Mouse (Mus musculus): ENCODE results near the gene Epha2. TPM values are rescaled to one million over a fixed set of nuclear protein-coding genes. Genes with fewer than 3 reads are reported as not detected.

The Epha2 gene
- polyA plus RNA-seq, 1 experiment from 2014 or later, result 1.6 TPM

- Histone ChIP-seq H3K27ac (no peak overlapping the region), H3K4me3 (no peak overlapping the region), H3K36me3 (replicated peaks) (no peaks in the 10 kb centered on the region), H3K9me3 (no peaks in the 10 kb centered on the region), H3K4me1 (peaks cover 21% of the 10 kb centered on the region), H3K4me2 (no peak overlapping the region), H3K9ac (no peak overlapping the region), H3K27me3 (replicated peaks) (peaks cover 3% of the 10 kb centered on the region; the same call in 1 of the 2 replicates)
- ATAC-seq (replicated peaks), result no peak
- 60% methylated on average over 15 of the region's 15 CpGs for WGBS
These were observed 30.7 kb upstream of the Epha2 start for GRCm38 (mm10) chr4:141270201-141270940.

GRCm38 (mm10) chr4:141271228-141271627, 29.8 kb upstream of the Epha2 start:
- Histone ChIP-seq H3K27ac (no peak overlapping the region), H3K27me3 (replicated peaks) (peaks cover 3% of the 10 kb centered on the region; the same call in 1 of the 2 replicates), H3K9me3 (no peaks in the 10 kb centered on the region), H3K4me1 (peaks cover 21% of the 10 kb centered on the region), H3K9ac (no peak overlapping the region), H3K36me3 (replicated peaks) (no peaks in the 10 kb centered on the region), H3K4me3 (no peak overlapping the region), H3K4me2 (no peak overlapping the region)
- WGBS, result 82% methylated on average over 7 of the region's 7 CpGs
- ATAC-seq (replicated peaks), result no peak

DNA sequence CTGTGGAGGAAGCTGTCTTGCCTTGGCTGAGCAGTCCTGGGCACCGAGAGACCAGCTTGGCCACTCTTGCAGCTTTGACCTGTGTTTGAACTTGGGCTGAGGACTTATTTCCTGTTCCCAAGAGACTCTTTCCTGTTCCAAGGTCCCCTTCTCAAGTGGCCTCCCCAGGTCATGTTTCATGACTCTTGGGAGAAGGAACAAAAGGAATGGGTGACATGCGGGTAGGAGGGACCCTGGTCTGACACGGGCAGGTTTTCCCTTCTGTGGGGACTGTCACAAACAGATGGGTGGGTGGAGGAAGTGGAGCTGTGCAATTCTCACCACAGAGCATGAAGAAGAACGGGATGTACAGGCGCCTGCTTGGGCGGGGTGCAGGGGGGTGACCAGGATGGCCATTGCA, 29.3 kb upstream of the Epha2 start:
- no peak overlapping the region for H3K9ac ChIP-seq
- no peak overlapping the region for H3K4me3 ChIP-seq
- 93% methylated on average over 6 of the region's 6 CpGs for WGBS
- peaks cover 3% of the 10 kb centered on the region; the same call in 1 of the 2 replicates for H3K27me3 ChIP-seq (replicated peaks)
- no peaks in the 10 kb centered on the region for H3K36me3 ChIP-seq (replicated peaks)
- H3K4me2 ChIP-seq, result no peak overlapping the region
- peaks cover 21% of the 10 kb centered on the region for H3K4me1 ChIP-seq
- H3K27ac ChIP-seq, result no peak overlapping the region
- no peaks in the 10 kb centered on the region for H3K9me3 ChIP-seq
- no peak for ATAC-seq (replicated peaks)

GRCm38 (mm10) chr4:141272878-141273277, 28.2 kb upstream of the Epha2 start:
- Histone ChIP-seq H3K9ac (no peak overlapping the region), H3K27ac (no peak overlapping the region), H3K4me1 (peaks cover 21% of the 10 kb centered on the region), H3K27me3 (replicated peaks) (peaks cover 3% of the 10 kb centered on the region; the same call in 1 of the 2 replicates), H3K4me2 (peak overlapping the region; percentile 35), H3K4me3 (no peak overlapping the region), H3K36me3 (replicated peaks) (no peaks in the 10 kb centered on the region), H3K9me3 (no peaks in the 10 kb centered on the region)
- WGBS, result 15% methylated on average over 14 of the region's 14 CpGs
- no peak for ATAC-seq (replicated peaks)

GRCm38 (mm10) chr4:141273296-141273695, 27.7 kb upstream of the Epha2 start:
- no peaks in the 10 kb centered on the region for H3K9me3 ChIP-seq
- H3K4me3 ChIP-seq, result no peak overlapping the region
- peaks cover 21% of the 10 kb centered on the region for H3K4me1 ChIP-seq
- peak overlapping the region; percentile 10; the same call in 1 of the 2 replicates for H3K27ac ChIP-seq
- H3K36me3 ChIP-seq (replicated peaks), result no peaks in the 10 kb centered on the region
- H3K4me2 ChIP-seq, result peak overlapping the region; percentile 35
- WGBS, result 15% methylated on average over 12 of the region's 12 CpGs
- ATAC-seq (replicated peaks), result peak; percentile 83
- peaks cover 3% of the 10 kb centered on the region; the same call in 1 of the 2 replicates for H3K27me3 ChIP-seq (replicated peaks)
- H3K9ac ChIP-seq, result no peak overlapping the region

DNA sequence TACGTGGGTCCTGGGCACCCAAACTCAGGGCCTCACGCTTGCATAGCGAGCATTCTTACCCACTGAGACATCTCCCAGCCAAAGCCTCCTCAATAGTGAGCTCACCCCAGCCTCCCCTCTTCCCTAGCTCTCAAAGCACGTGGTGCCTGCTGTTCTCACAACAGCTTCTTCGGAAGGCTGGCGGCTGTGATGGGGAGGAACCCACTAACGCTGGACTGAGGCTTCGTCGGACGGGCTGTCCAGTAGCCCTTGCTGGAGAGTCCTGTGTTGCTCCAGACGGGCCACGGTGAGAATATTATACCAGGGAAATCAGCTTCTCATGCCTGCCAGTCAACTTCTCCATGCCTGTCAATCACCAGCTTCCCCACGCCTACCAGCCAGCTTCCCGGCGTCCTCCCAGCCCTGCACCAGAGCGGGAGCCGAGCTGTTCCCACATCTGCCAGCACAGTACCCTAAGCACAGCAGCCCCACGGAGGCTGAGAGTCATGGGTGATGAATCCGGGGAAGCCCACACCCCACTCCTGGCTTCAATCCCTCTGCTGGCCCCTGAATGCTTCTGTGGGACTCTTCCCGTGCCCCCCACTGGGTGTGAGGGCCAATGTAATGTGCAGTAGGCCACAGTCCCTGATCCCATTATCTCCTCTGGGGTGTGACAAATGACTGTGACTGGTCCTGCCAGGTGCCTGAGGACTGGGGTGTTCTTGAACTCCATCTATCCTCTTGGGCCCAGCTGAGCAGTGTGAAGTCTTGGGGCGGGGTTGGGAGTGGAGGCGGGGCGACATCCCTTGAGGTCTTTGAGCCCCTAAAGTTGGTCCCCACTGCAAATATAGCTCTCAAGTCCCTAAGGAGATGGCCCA, 26.3 kb upstream of the Epha2 start:
- peak overlapping the region; percentile 56 for H3K27ac ChIP-seq
- H3K9ac ChIP-seq, result no peak overlapping the region; the same call in 1 of the 2 replicates

GRCm38 (mm10) chr4:141277157-141277556, 23.9 kb upstream of the Epha2 start:
- WGBS, result 89% methylated on average over 8 of the region's 8 CpGs
- no peaks in the 10 kb centered on the region for H3K9me3 ChIP-seq
- no peaks in the 10 kb centered on the region for H3K36me3 ChIP-seq (replicated peaks)
- peaks cover 26% of the 10 kb centered on the region for H3K4me1 ChIP-seq
- H3K27ac ChIP-seq, result no peak overlapping the region
- H3K27me3 ChIP-seq (replicated peaks), result peaks cover 3% of the 10 kb centered on the region; the same call in 1 of the 2 replicates
- H3K4me2 ChIP-seq, result no peak overlapping the region
- ATAC-seq (replicated peaks), result no peak
- H3K4me3 ChIP-seq, result no peak overlapping the region
- H3K9ac ChIP-seq, result no peak overlapping the region

More for the DNA sequence above, 26.3 kb upstream of the Epha2 start:
- Histone ChIP-seq H3K4me3 (no peak overlapping the region), H3K36me3 (replicated peaks) (no peaks in the 10 kb centered on the region), H3K4me1 (peaks cover 26% of the 10 kb centered on the region), H3K9me3 (no peaks in the 10 kb centered on the region), H3K27me3 (replicated peaks) (peaks cover 3% of the 10 kb centered on the region; the same call in 1 of the 2 replicates), H3K4me2 (peak overlapping the region; percentile 44)
- WGBS, result 22% methylated on average over 23 of the region's 23 CpGs
- ATAC-seq (replicated peaks), result peak; percentile 69

DNA sequence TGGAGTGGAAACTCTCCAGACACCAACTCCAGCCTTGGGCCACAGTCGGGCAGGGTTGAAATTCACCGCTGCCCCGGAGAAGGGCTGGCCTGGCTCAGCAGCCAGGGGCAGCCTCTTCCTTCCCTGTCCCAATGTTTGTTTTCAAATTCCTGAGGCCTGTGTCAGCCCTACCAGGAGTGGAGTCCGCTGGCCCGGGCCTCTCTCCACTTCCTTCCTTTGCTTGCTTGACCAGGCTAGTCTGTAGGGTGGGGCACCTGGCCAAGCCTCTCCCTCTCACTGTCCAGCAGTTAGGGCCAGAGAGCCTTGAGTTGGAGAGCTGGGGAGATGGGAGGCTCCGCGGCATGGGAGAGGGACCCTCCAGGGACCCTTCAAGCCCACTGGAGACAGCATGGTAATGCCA, 22.9 kb upstream of the Epha2 start:
- 54% methylated on average over 7 of the region's 7 CpGs for WGBS
- no peaks in the 10 kb centered on the region for H3K36me3 ChIP-seq (replicated peaks)

GRCm38 (mm10) chr4:141279327-141279726, 21.7 kb upstream of the Epha2 start:
- ATAC-seq (replicated peaks), result no peak
- Histone ChIP-seq H3K4me2 (no peak overlapping the region), H3K9me3 (no peaks in the 10 kb centered on the region), H3K27me3 (replicated peaks) (no peaks in the 10 kb centered on the region), H3K36me3 (replicated peaks) (no peaks in the 10 kb centered on the region), H3K4me1 (peaks cover 18% of the 10 kb centered on the region), H3K4me3 (no peak overlapping the region), H3K9ac (0 out of 2 replicates have a peak overlapping the region, but pooled peaks have one; percentile 19), H3K27ac (no peak overlapping the region)
- 39% methylated on average over 15 of the region's 15 CpGs for WGBS

More for the DNA sequence above, 22.9 kb upstream of the Epha2 start:
- H3K27me3 ChIP-seq (replicated peaks), result no peaks in the 10 kb centered on the region
- peaks cover 23% of the 10 kb centered on the region for H3K4me1 ChIP-seq
- no peak overlapping the region for H3K4me2 ChIP-seq
- no peak for ATAC-seq (replicated peaks)
- no peak overlapping the region for H3K4me3 ChIP-seq
- H3K9ac ChIP-seq, result no peak overlapping the region
- no peaks in the 10 kb centered on the region for H3K9me3 ChIP-seq
- H3K27ac ChIP-seq, result peak overlapping the region; percentile 36; the same call in 1 of the 2 replicates

DNA sequence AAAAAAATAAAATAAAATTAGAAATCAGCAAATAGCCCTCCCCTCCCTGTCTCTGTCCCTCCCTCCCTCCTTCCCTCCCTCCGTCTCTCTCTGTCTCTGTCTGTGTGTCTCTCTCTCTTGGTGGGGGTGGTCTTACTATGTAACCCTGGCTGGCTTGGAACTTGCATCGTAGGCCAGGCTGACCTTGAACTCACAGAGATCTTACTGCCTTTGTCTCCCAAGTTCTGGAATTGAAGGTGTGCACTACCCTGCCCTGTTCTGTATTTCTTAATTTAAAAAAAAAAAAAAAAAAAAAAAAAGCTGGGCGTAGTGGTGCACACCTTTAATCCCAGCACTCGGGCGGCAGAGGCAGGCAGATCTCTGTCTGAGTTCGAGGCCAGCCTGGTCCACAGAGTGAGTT, 21.3 kb upstream of the Epha2 start:
- ATAC-seq (replicated peaks), result no peak
- WGBS, result 92% methylated on average over 6 of the region's 6 CpGs
- Histone ChIP-seq H3K9me3 (no peaks in the 10 kb centered on the region), H3K4me3 (no peak overlapping the region), H3K4me1 (peaks cover 13% of the 10 kb centered on the region), H3K27ac (no peak overlapping the region), H3K27me3 (replicated peaks) (no peaks in the 10 kb centered on the region), H3K9ac (no peak overlapping the region), H3K4me2 (no peak overlapping the region), H3K36me3 (replicated peaks) (no peaks in the 10 kb centered on the region)

DNA sequence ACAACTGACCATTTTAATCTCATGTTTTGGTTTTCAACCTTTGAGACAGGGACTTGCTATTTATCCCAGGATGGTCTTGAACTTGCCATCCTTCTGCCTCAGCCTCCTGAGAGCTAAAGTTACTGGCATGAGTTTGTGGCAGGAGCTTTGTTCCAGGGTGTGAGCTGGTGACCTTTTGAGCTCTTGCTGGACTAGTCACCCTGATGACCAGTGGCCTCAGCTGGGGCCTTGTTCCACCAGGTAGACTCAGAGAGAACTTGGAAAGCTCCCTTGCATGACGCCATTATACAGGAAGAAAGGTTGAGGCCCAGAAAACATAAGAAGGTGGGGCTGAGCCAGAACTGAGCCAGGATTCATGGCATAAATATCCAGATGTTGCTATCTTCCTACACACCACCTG, 20.6 kb upstream of the Epha2 start:
- Histone ChIP-seq H3K4me2 (no peak overlapping the region), H3K4me1 (peaks cover 13% of the 10 kb centered on the region), H3K9me3 (no peaks in the 10 kb centered on the region), H3K9ac (no peak overlapping the region), H3K36me3 (replicated peaks) (no peaks in the 10 kb centered on the region), H3K4me3 (no peak overlapping the region), H3K27me3 (replicated peaks) (no peaks in the 10 kb centered on the region), H3K27ac (no peak overlapping the region)
- WGBS, result 97% methylated on average over 1 of the region's 1 CpGs
- ATAC-seq (replicated peaks), result no peak

DNA sequence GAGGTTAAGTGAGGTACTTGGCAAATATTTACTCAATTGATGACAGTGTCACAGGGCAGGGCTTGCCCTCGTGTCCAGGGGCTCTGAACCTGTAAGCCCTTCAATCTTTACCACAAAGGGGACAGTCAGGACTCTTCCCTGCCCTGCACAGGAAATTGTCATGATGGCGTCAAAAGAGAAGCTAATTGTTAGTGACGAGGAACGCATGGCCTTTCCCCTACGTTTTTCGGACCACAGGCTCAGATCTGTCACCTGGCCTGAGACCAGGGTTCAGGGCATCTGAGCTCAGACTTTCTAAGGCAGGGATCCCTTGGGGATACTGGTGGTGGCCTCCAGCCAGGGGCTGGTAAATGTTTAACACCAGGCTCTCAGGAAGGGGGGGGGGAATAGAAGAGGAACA, 19.9 kb upstream of the Epha2 start:
- Histone ChIP-seq H3K27ac (no peak overlapping the region), H3K9me3 (no peaks in the 10 kb centered on the region), H3K4me3 (no peak overlapping the region), H3K36me3 (replicated peaks) (no peaks in the 10 kb centered on the region), H3K27me3 (replicated peaks) (no peaks in the 10 kb centered on the region), H3K9ac (no peak overlapping the region), H3K4me1 (peaks cover 13% of the 10 kb centered on the region), H3K4me2 (no peak overlapping the region)
- no peak for ATAC-seq (replicated peaks)
- 52% methylated on average over 6 of the region's 6 CpGs for WGBS

All from midbrain, embryonic 15.5 days (tissue).